Mouse (Mus musculus): Measurements from ENCODE around the gene Rprd1b. TPM values are rescaled to one million over a fixed set of nuclear protein-coding genes. Genes with fewer than 3 reads are reported as not detected.

Rprd1b gene
- polyA plus RNA-seq, 1 experiment from 2014 or later, result 40.8 TPM

DNA sequence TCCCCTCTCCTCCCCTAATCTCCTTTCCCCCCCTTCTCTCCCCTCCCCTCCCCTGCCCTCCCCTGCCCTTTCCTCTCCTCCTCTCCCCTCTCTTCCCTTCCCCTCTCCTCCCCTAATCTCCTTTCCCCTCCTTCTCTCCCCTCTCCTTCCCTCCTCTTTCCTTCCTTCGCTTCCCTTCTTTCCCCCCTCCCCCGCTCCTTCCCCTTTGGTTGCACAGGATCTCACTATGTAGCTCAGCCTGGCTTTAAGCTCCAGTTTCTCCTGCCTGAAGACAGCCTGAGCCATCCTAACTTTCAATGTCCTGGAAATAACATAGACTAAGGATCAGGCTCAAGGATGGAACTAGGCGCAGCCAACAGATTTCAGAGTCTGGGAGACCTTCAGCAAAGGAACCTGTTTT, 115.5 kb downstream of the Rprd1b start:
- no peak for ATAC-seq
- WGBS, result 57% methylated on average over 3 of the region's 3 CpGs
- no peak overlapping the region for H3K4me3 ChIP-seq (replicated peaks)
- no peak overlapping the region for H3K4me2 ChIP-seq (replicated peaks)
- H3K27me3 ChIP-seq, result peaks cover 15% of the 10 kb centered on the region
- peaks cover 21% of the 10 kb centered on the region for H3K4me1 ChIP-seq (replicated peaks)
- no peak overlapping the region for H3K27ac ChIP-seq
- H3K9me3 ChIP-seq, result no peaks in the 10 kb centered on the region
- H3K36me3 ChIP-seq, result no peaks in the 10 kb centered on the region
- H3K9ac ChIP-seq (replicated peaks), result no peak overlapping the region

DNA sequence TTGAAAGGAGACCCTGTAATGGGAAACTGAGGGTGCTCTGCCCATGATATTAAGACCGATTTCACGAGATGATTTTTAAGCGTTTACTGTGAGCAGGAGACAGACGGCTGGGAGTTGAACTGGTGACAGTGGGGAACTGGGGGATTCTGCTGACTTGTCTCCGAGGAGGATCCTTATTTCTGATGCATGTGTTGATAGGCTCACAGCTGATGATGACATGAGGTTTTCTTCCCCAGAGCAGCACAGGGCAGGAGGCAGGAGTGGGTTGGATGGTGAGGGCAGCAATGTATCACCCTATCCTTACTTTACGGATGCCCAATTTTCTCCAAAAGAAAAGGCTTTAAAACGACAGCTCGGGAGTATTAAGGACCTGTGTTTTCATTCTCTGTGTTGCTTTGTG, 116.0 kb downstream of the Rprd1b start:
- no peak for ATAC-seq
- H3K9ac ChIP-seq (replicated peaks), result no peak overlapping the region
- peaks cover 20% of the 10 kb centered on the region for H3K4me1 ChIP-seq (replicated peaks)
- 46% methylated on average over 8 of the region's 8 CpGs for WGBS
- H3K9me3 ChIP-seq, result no peaks in the 10 kb centered on the region
- H3K27me3 ChIP-seq, result peaks cover 15% of the 10 kb centered on the region
- H3K4me2 ChIP-seq (replicated peaks), result no peak overlapping the region
- no peak overlapping the region for H3K4me3 ChIP-seq (replicated peaks)
- no peaks in the 10 kb centered on the region for H3K36me3 ChIP-seq
- H3K27ac ChIP-seq, result no peak overlapping the region

DNA sequence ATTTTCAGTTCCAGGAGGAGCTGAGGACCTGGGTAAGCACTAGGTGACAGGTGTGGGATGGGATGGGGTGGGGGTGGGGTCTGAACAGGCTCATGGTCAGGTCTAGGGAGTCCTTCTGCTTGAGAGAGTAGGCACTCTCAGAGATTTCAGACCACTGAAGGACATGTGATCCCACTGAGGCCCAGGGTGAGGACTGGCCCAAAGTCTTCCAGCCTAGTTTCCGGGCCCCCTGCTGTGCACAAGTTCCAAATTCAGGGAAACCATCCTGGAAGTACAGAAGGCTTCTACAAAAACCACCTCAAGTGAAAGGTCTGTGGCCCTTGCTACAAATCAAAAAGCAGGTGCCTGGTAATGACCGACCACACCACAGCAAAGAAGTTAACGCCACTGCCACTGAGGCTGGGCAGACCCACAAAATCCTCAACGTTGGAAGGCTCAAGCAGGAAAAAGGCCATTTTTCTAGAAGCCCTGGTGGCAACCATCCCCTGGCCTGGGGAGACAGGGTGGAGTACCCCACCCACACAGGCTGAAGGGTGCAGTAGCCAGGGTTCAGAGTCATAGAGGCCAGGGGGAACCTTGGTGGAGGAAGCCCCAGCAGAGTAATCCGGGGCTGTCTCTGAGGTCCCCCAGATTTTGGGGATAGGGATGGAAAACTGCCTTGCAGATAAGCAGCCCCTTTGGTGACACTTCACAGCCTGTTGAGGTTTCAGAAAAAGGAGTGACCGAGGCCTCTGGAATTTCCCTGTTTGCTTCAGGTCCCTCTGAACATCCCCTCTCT, 116.6 kb downstream of the Rprd1b start:
- ATAC-seq, result no peak
- no peak overlapping the region for H3K4me2 ChIP-seq (replicated peaks)

DNA sequence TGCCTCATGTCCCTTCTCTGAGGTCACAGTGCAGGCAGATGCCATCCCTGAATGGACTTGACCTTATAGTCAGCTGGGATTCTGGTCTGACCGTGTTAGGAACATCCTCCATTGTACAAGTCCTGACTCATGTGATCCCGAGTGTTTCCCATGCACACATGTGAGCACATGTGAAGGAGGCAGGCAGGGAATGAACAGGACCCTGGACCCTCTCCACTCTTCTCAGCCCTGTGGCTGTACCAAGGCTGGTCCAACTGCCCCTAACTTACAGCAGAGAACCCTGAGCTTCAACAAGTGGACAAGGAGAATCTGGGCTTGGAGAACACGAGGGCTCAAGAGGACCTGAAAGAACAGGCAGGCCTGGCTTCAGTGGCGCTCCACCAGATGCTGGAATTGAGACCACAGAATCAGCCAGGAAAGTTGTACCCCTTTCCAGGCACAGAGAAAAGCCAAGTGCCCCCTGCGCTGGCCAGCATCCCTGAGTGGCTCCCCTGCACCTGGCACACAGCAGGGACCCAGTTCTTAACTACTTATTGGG, 117.3 kb downstream of the Rprd1b start:
- Histone ChIP-seq H3K4me3 (replicated peaks) (no peak overlapping the region; the same call in 1 of the 2 replicates), H3K27ac (no peak overlapping the region), H3K4me1 (replicated peaks) (peaks cover 14% of the 10 kb centered on the region), H3K9ac (replicated peaks) (no peak overlapping the region), H3K9me3 (no peaks in the 10 kb centered on the region), H3K36me3 (no peaks in the 10 kb centered on the region), H3K4me2 (replicated peaks) (0 out of 2 replicates have a peak overlapping the region, but pooled peaks have one; percentile 54), H3K27me3 (peaks cover 15% of the 10 kb centered on the region)
- WGBS, result 66% methylated on average over 5 of the region's 5 CpGs
- ATAC-seq, result no peak; the same call in 1 of the 2 replicates

More for the DNA sequence above, 116.6 kb downstream of the Rprd1b start:
- Histone ChIP-seq H3K27me3 (peaks cover 15% of the 10 kb centered on the region), H3K9me3 (no peaks in the 10 kb centered on the region), H3K4me1 (replicated peaks) (peaks cover 14% of the 10 kb centered on the region), H3K27ac (no peak overlapping the region), H3K4me3 (replicated peaks) (no peak overlapping the region), H3K36me3 (no peaks in the 10 kb centered on the region), H3K9ac (replicated peaks) (no peak overlapping the region)
- WGBS, result 86% methylated on average over 6 of the region's 6 CpGs

DNA sequence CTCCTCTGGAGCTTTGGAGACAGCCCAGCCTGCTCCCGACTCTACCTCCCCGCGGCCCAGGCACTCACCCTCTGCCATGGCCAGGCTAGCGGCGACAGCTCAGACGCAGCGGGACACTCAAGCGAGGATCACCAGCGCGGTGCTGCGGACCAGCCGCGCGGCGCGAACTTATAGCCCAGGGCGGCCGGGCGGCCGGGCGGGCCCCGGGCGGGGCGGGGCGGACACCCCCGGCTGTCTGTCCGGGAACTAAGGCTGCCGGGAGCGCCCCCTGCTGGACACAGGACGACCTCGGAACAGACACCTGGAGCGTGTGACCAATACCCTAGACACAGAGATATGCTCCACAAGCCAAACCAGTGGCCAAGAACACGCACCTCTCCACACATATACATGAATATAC, 117.9 kb downstream of the Rprd1b start, which contains the start of gene Tgm2:
Gene Tgm2, minus strand, starts transcription at position 214 of the 400 bp plus-strand sequence.
- ATAC-seq, result peak; percentile 65
- Histone ChIP-seq H3K9ac (replicated peaks) (peak within 1 kb of the TSS; percentile 48; the same call in 1 of the 2 replicates), H3K4me2 (replicated peaks) (peak within 1 kb of the TSS; percentile 54), H3K36me3 (no peaks in the 10 kb centered on the region), H3K27me3 (peaks cover 15% of the 10 kb centered on the region), H3K4me3 (replicated peaks) (peak within 1 kb of the TSS; percentile 32), H3K27ac (no peak within 1 kb of the TSS), H3K4me1 (replicated peaks) (peaks cover 14% of the 10 kb centered on the region), H3K9me3 (peaks cover 3% of the 10 kb centered on the region; the same call in 1 of the 2 replicates)
- 0% methylated on average over 33 of the region's 33 CpGs for WGBS

DNA sequence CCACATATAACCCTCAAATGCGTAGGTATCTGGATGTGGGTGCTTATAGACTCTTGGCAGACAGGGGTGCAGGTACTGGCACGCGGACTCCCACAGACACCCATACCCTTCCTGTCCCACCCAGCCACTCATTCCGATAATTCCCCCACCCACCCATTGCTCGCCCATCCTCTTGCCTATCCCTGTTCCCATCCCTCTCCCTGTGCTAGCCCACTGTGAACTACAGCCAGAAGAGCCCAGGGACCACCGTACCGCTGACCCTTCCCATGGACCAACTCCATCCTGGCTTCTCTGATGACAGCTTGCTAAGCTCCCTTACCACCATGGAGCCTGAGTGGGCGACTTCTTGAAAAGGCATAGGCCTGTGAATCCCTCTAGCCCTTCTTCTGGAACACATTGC, 118.7 kb downstream of the Rprd1b start:
- Histone ChIP-seq H3K27ac (no peak overlapping the region), H3K4me1 (replicated peaks) (peaks cover 14% of the 10 kb centered on the region), H3K4me3 (replicated peaks) (no peak overlapping the region), H3K36me3 (no peaks in the 10 kb centered on the region), H3K27me3 (peaks cover 15% of the 10 kb centered on the region), H3K9ac (replicated peaks) (no peak overlapping the region), H3K4me2 (replicated peaks) (no peak overlapping the region), H3K9me3 (peaks cover 3% of the 10 kb centered on the region; the same call in 1 of the 2 replicates)
- ATAC-seq, result no peak
- WGBS, result 89% methylated on average over 8 of the region's 8 CpGs

DNA sequence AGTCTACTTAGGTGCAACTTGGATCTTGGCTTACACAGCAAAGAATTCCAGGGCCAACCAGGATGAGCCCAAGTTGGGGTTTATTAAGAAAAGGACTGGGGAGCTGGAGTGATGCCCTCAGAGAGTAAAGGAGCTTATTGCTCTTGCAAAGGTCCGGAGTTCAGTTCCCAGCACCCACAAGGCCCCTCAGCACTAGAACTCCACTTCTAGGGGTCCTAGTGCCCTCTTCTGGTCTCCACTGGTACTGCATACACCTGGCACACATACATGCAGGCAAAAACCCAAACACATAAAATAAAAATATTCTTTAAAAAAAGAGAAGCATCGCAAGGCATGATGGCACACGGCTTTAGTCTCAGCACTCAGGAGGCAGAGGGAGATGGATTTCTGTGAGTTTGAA, 122.8 kb downstream of the Rprd1b start:
- no peaks in the 10 kb centered on the region for H3K36me3 ChIP-seq
- peaks cover 15% of the 10 kb centered on the region for H3K4me1 ChIP-seq (replicated peaks)
- H3K4me2 ChIP-seq (replicated peaks), result no peak overlapping the region
- ATAC-seq, result no peak
- no peak overlapping the region for H3K9ac ChIP-seq (replicated peaks)
- H3K27ac ChIP-seq, result no peak overlapping the region
- H3K4me3 ChIP-seq (replicated peaks), result no peak overlapping the region
- WGBS, result 94% methylated on average over 3 of the region's 3 CpGs
- H3K9me3 ChIP-seq, result peaks cover 3% of the 10 kb centered on the region; the same call in 1 of the 2 replicates
- H3K27me3 ChIP-seq, result peaks cover 2% of the 10 kb centered on the region; the same call in 1 of the 2 replicates

DNA sequence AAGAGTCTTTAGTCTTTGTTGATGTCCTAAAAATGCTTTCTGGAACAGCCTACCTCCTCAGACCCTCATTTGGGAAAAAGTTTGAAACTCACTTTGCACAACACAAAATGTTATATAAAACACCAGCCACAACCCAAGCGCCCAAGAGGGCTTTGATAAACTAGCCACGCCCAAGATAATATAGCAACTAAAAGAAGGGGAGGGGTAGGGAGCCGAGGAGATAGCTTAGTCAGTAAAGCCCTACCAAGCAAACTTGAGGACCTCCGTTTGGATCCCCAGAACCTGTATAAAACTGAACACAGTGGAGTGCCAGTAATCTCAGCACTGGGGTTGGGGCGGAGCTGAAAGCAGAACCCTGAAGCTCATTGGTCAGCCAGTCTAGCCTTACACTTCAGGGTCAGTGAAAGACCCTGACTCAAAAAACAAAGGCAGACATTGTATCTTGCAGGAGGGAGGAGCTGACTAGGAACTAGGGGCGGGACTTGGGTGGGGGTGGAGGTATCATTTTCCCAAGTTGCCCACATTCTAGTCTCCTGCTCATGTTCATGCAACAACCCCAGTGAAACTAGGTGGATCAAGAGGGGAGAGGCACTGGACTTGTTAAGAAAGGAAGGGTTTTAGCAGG, 124.5 kb downstream of the Rprd1b start:
- Histone ChIP-seq H3K9ac (replicated peaks) (no peak overlapping the region), H3K36me3 (no peaks in the 10 kb centered on the region), H3K9me3 (peaks cover 3% of the 10 kb centered on the region; the same call in 1 of the 2 replicates), H3K27ac (no peak overlapping the region), H3K4me1 (replicated peaks) (peaks cover 12% of the 10 kb centered on the region), H3K4me3 (replicated peaks) (no peak overlapping the region), H3K4me2 (replicated peaks) (no peak overlapping the region), H3K27me3 (no peaks in the 10 kb centered on the region)
- no peak for ATAC-seq
- WGBS, result 31% methylated on average over 6 of the region's 6 CpGs

DNA sequence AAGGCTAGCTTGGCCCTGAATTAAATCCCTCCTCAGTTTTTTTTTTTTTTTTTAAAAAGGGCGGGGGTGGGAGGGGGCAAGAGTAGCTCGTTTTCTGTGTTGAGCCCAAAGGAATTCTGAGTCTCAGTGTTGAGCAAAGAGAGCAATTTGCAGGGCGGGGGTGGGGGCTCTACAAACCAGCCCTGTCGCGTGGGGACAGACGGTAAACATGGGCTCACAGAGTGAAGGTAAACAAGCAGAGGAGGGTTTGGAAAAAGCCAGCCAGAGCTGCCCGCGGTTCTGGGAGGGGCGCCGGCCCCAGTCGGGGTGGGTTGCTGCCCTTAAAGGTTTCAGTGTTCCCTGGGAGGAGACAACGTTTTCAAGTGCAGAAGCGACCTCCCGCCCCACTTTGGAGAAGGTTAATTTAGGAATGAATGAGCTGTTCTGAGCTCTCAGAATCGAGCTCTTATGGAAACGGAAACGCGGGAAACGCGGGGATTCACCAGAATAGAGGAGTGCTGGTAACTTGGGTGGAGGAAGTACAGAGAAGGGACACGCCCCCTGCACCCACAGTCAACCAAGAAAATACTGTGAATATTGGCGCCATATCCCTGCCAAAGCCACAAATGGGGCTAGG, 125.5 kb downstream of the Rprd1b start:
- Histone ChIP-seq H3K9ac (replicated peaks) (peak overlapping the region; percentile 58; the same call in 1 of the 2 replicates), H3K36me3 (no peaks in the 10 kb centered on the region), H3K27ac (no peak overlapping the region), H3K4me1 (replicated peaks) (peaks cover 12% of the 10 kb centered on the region), H3K4me2 (replicated peaks) (peak overlapping the region; percentile 59), H3K4me3 (replicated peaks) (peak overlapping the region; percentile 36), H3K27me3 (no peaks in the 10 kb centered on the region), H3K9me3 (peaks cover 3% of the 10 kb centered on the region; the same call in 1 of the 2 replicates)
- WGBS, result under 1% methylated on average over 22 of the region's 22 CpGs
- ATAC-seq, result peak; percentile 17; the same call in 1 of the 2 replicates

DNA sequence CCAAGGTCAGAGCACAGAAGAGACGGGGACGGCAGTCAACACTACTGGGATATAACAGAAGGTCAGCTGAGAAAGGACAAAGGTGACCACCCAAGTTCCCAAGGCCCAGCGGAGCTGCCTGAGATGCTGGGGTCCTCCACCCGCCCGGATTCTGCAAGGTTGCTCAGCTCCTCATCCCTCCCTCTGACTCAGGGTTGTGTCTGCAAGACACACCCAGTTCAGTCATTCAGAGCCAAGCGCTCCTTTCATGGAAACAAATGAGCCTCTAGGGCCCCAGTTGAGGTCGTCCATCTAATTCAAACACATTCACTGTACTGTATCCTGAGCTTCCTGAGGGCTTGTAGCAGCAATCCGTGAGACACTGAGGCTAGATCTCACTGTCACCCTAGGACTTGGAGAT, 126.3 kb downstream of the Rprd1b start:
- Histone ChIP-seq H3K9ac (replicated peaks) (no peak overlapping the region), H3K9me3 (peaks cover 3% of the 10 kb centered on the region; the same call in 1 of the 2 replicates), H3K27ac (no peak overlapping the region), H3K4me2 (replicated peaks) (no peak overlapping the region), H3K27me3 (no peaks in the 10 kb centered on the region), H3K4me1 (replicated peaks) (peaks cover 12% of the 10 kb centered on the region), H3K36me3 (no peaks in the 10 kb centered on the region), H3K4me3 (replicated peaks) (no peak overlapping the region)
- WGBS, result 67% methylated on average over 8 of the region's 8 CpGs
- no peak for ATAC-seq

DNA sequence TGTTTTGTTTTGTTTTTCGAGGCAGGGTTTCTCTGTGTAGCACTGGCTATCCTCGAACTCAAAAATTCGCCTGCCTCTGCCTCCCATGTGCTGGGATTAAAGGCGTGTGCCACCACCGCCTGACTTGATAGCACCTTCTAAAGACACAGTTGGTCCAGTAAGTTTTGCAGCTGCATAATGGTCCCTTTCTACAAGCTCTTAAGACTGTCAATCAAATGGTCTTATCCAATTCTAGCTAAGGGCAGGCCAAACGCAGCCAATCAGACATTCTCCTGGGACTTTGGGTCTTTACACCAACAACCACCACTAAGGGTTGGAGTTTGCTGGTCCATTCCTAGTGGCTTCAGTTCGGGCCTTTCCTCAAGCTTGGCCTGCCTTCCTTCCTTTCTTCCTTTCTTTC, 126.8 kb downstream of the Rprd1b start:
- Histone ChIP-seq H3K4me1 (replicated peaks) (peaks cover 12% of the 10 kb centered on the region), H3K4me2 (replicated peaks) (no peak overlapping the region), H3K27me3 (no peaks in the 10 kb centered on the region), H3K36me3 (no peaks in the 10 kb centered on the region), H3K4me3 (replicated peaks) (no peak overlapping the region), H3K9ac (replicated peaks) (no peak overlapping the region), H3K27ac (no peak overlapping the region), H3K9me3 (peaks cover 3% of the 10 kb centered on the region; the same call in 1 of the 2 replicates)
- no peak for ATAC-seq
- 92% methylated on average over 7 of the region's 7 CpGs for WGBS
